Mouse (Mus musculus) v-Abl transformed pro-B cells (cell line): Measurements from ENCODE around the gene Tox2.

Experiments used
- in situ Hi-C, 2 experiments: fragments of 400-800 bp; cut with MboI; formaldehyde crosslinking; loops; one replicate each; pipeline ENCODE4 v1.15.1; 2025; ENCODE audit not compliant: unreplicated experiment in 2 of 2

Gene Tox2

DNA sequence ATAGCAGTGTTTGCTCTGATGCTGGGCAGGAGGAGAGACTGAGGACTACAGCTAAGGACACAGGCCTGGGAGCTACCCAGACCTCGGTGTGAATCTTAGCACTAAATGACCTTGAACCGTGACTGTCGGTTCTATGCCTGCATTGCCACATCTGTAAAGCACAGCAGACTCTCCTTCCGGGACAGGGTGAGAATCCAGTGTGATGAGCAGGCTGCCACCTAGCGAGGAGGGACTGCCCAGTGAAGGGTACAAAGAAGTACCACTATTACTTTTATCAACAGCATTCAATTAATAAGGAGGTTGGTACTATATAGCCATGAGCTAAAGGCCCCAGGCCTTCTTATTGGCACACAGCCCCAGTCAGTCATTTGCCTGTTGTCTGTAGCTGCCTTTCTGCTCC lies 98.7 kb downstream of the Tox2 start:
- in situ Hi-C loops = no loop called here

- in situ Hi-C loops = no loop called here
Measured at GRCm38 (mm10) chr2:163303037-163303436, 100.1 kb downstream of the Tox2 start.

DNA sequence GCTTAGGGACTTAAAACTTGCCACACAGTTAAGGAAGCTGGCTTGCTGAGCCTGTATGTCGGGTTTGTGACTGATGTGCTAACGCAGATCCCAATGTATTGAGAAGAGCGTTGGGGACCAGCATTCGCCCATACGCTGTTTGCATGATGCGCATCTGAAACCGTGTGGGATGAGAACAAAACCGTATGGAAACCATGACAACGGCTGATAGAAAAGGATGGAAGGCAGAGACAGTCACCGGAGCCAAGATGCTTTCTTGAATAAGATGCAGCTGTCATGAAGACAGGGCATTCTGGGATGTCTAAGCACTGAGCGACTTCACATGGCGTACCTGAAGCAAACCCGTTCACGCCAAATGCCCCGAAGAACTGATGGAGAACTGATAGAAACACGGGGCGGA lies 106.5 kb downstream of the Tox2 start:
- in situ Hi-C loops = no loop called here

GRCm38 (mm10) chr2:163310163-163310688 lies 107.3 kb downstream of the Tox2 start:
- in situ Hi-C loops = no loop called here

DNA sequence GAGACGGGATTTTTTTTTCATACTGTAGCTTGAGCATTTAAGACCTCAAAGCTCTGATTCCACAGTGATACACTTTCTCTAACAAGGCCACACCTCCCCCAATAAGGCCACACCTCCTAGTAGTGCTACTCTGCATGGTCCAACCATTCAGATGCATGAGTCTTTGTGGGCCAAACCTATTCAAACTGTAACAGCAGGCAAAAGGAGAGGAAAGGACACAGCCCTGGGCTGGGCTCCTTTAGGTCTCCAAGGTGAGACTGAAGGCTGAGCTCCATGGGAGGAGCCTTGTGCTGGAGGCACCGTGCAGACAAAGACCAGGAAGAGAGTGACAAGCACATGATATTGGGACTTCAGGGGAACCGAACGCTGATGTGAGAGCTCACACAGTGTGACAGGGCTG lies 114.4 kb downstream of the Tox2 start:
- in situ Hi-C loops = no loop called here

DNA sequence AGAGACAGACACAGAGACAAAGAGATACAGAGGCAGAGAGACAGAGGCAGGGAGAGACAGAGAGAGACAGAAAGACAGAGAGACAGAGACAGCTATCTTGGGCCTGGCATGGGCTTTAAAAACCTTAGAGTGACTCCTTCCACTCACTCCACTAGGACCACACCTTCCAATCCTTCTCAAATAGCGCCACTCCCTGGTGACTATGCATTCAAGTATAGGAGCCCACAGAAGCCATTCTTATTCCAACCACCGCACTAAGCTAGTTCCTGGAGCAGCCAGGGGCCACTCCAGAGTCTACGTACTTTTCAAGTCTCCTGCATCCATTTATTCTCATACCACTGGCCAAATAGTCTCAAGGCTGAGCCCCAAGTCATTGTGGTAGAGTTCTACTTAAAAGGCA lies 115.9 kb downstream of the Tox2 start:
- in situ Hi-C loops = no loop called here

DNA sequence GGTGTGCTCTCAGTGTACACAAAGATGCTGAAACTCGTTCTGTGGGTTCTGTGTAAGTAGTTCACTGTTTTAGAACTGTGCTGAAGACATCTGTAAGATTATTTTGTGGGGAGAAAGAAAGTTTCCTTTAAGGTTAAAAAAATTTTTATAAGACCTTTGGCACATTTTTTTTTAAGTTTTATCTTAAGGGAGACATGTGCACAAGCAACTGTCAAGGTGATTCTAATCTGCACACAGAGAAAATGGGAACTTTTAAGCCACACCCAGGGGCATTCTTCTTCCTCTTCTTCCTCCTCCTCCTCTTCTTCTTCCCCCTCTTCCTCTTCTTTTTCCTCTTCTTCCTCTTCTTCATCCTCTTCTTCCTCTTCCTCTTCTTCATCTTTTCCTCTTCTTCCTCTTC lies 120.2 kb downstream of the Tox2 start:
- in situ Hi-C loops = no loop called here

GRCm38 (mm10) chr2:163330742-163331141 lies 127.8 kb downstream of the Tox2 start:
- in situ Hi-C loops = loop anchor here (5.0 to 10.0 kb wide), 5 partner anchors 118 to 408 kb away; no protein-coding TSS in a partner anchor

GRCm38 (mm10) chr2:163331423-163331822 lies 128.5 kb downstream of the Tox2 start:
- in situ Hi-C loops = loop anchor here (5.0 to 10.0 kb wide), 5 partner anchors 119 to 409 kb away; no protein-coding TSS in a partner anchor

DNA sequence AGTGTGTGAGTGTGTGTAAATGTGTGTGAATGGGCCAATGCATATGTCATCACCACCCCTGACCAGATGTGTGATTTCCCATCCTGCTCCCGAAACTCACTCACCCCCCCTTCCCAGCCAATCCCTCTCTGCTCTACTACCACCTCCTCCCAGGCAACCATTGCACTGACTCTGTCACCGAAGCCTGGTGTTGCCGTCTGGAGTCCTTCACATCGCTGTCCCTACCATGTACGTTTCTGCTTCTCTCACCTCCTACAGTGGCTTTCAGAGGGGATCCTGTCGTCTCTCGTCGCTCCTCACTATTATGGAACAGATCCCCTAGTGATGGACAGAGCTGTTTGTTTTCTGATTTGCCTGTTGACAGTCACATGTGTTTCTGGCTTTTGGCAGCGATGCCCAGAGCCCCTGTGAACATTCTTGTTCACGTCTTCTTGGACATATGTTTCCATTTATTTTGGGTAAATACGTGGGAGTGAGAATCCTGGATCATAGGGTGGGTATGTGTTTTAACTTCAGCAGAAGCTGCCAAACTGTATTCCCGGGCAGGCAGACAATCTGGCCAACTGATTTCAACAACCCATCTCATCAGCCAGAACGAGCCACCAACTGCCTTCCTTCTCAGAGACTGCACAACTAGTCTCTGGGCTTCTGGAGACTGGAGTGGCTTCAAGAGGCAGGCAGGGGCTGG lies 129.6 kb downstream of the Tox2 start:
- in situ Hi-C loops = loop anchor here (5.0 to 10.0 kb wide), 5 partner anchors 120 to 410 kb away; no protein-coding TSS in a partner anchor

DNA sequence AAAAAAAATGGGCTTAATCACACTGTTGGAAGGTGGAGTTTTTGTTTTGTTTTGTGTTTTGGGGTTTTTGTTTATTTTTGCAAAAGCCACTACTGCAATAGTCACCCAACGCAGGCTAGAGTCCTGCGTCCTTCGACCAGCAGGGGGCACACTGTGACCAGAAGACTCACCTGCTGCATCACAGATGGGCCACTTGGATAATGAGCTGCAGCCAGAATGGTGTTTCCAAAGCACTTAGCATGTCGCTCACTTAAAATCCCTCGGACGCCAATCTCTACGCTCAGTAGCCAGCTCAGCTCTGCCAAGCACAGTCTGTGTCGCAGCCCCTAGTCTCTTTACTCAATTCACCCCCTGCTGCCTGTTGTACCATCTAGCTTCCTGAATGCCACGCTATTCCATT lies 137.3 kb downstream of the Tox2 start:
- in situ Hi-C loops = loop anchor here in 1 of 2 experiments (5.0 kb wide), 1 partner anchor 57 kb away; the partner anchor contains the start of gene Jph2

DNA sequence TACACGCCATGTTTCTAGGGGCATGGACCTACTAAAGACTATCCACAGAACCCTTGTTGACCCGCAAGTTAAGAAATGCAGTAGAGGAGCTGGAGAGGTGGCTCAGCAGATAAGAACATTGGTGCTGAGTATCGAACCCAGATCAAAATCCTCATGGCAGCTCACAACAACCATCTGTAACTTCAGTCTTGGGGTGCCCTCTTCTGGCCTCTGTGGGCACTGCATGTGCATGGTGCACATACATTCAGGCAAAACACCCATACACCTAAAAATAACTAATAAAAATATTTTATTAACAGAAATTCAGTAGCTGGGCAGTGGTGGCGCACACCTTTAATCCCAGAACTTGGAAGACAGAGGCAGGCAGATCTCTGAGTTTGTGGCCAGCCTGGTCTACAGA lies 140.7 kb downstream of the Tox2 start:
- in situ Hi-C loops = loop anchor here in 1 of 2 experiments (5.0 kb wide), 1 partner anchor 54 kb away; the partner anchor contains the start of gene Jph2

GRCm38 (mm10) chr2:163344976-163345660 lies 142.2 kb downstream of the Tox2 start:
- in situ Hi-C loops = loop anchor here in 1 of 2 experiments (5.0 kb wide), 1 partner anchor 52 kb away; the partner anchor contains the start of gene Jph2

GRCm38 (mm10) chr2:163346497-163346896 lies 143.6 kb downstream of the Tox2 start:
- in situ Hi-C loops = no loop called here

DNA sequence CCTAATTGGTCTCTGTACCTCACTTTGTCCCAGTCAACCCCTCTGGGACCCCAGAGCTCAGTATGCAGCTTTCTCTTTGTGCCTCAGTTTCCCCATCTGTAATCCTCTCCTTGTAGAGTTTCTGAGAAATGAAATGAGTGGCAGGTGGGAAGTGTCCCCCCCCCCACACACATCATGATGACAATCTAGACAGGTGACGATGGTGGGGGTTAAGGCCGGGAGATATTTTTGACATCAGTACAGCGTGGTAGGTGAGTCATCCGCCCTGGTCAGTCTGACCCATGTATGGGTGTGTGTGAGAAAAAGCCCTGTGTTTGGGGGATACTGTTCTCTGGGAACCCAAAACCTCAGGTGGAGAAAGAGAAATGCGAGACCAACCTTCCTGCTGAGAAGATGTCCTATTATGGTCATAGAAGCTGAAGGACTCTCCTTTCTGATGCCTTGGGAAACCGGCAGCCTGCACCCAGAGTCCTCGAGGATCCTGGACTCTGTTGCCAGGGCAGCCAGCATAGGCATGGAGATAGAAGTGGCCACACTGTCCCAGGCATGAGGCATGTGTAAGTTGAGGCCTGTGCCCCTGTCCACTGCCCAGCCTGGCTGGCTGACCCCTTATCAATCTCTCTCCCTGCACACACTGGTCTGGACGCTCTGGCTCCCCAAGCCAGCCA lies 144.7 kb downstream of the Tox2 start:
- in situ Hi-C loops = no loop called here

DNA sequence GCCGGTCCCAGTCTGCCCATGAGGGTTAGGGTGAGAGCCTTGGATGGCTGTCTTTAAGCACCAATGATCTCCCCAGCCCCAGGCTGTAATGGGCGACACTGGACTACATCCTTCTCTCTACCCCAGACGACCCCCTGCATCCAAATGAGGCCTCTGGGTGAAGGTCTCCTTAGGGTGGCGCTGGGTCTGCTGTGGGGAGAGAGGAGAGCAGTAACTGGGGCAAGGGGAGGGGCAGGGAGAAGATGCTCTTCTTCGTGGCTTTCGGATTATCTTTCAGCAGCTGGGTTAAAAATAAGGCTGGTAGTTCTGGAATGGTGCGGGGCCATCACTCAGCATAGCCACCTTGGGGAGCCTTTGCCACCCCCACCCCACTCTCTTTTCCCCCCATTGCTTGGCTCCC lies 145.8 kb downstream of the Tox2 start:
- in situ Hi-C loops = no loop called here

GRCm38 (mm10) chr2:163349411-163349810 lies 146.5 kb downstream of the Tox2 start:
- in situ Hi-C loops = no loop called here

GRCm38 (mm10) chr2:163350443-163350842 lies 147.5 kb downstream of the Tox2 start:
- in situ Hi-C loops = no loop called here

DNA sequence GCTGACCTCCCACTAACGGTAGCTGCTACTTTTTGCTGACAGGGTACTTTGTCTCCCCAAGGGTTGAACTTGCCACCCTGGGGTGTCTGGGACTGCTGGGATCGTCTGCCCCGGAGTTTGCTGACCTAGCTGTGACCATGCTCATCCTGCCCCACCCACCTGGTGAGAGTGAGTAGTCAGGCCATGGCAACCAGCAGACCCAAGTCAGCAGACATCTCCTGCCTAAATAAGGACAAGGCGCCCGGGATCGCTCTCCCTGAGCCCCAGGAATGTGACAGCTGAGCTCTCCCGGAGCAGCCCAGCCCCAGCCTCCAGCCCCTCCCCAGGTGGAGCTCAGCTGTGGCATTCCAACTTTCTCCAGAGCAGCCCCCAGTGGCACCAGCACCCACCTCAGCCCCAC lies 150.8 kb downstream of the Tox2 start:
- in situ Hi-C loops = no loop called here

DNA sequence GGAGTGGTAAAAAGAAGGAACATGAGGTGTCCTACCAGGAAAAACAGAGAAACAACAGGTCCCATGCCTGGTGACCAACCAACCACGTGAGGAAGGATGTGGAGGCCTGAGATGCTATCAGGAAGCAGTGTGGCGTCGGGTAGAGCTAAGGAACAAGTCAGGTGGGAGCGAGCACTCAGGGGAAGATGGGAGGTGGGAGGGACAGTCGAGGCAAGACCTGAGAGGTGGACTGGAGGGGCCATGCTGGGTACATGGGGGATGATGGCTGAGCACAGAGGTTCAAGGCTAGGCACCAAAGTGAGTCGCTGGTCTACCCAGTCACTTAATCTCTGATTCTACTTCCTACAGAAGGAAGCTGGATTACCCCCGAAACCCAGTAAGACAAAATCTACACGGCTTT lies 152.7 kb downstream of the Tox2 start:
- in situ Hi-C loops = no loop called here
